Mouse (Mus musculus) hindbrain, embryonic 15.5 days (tissue): ENCODE results near the gene Rab24. TPM values are rescaled to one million over a fixed set of nuclear protein-coding genes. Genes with fewer than 3 reads are reported as not detected.
A peak's percentile ranks its signal among the peaks of the same experiment; 100 is the strongest.

Experiments
- ATAC-seq: fragments of 200-750 bp; cut with Nextera tagmentation; 2 replicates; pipeline ENCODE4 v1.8.0; 2017; ENCODE audit warnings: low read depth, moderate number of reproducible peaks, moderate TSS enrichment; ENCODE audit not compliant: low FRiP score
- H3K27ac ChIP-seq: fragments of 300-500 bp; sonication (generic); replicated peaks from 2 replicates; pipeline ENCODE4 v1.5.1; 2015; ENCODE audit warnings: mild to moderate bottlenecking, inconsistent platforms
- H3K27me3 ChIP-seq: fragments of 300-500 bp; sonication (generic); 2 replicates; pipeline ENCODE4 v1.6.1; 2015; ENCODE audit warnings: control low read depth, inconsistent platforms
- H3K36me3 ChIP-seq: fragments of 300-500 bp; sonication (generic); 2 replicates; pipeline ENCODE4 v1.6.1; 2015; ENCODE audit warnings: control low read depth, inconsistent platforms
- H3K4me1 ChIP-seq: fragments of 300-500 bp; sonication (generic); replicated peaks from 2 replicates; pipeline ENCODE4 v1.6.1; 2015; ENCODE audit warnings: control low read depth, inconsistent platforms
- H3K4me2 ChIP-seq: fragments of 300-500 bp; sonication (generic); 2 replicates; pipeline ENCODE4 v1.6.1; 2015; ENCODE audit warnings: moderate library complexity, mild to moderate bottlenecking, inconsistent platforms
- H3K4me3 ChIP-seq: fragments of 300-500 bp; sonication (generic); 2 replicates; pipeline ENCODE4 v1.5.1; 2015; ENCODE audit warnings: mild to moderate bottlenecking, inconsistent platforms
- H3K9ac ChIP-seq: fragments of 300-500 bp; sonication (generic); 2 replicates; pipeline ENCODE4 v1.6.1; 2015; ENCODE audit warnings: inconsistent platforms
- H3K9me3 ChIP-seq: fragments of 300-500 bp; sonication (generic); 2 replicates; pipeline ENCODE4 v1.6.1; 2016; ENCODE audit warnings: control low read depth, inconsistent platforms
- WGBS: fragments of 180-500 bp; shearing (Covaris S2); methylation state at CpG from one replicate; pipeline ENCODE4 v1.1.7; 2015; 5-methylcytosine and 5-hydroxymethylcytosine counted together
- polyA plus RNA-seq: library from polyadenylated mRNA; unstranded; fragments of >200 nt; fragmentation: Nextera tagmentation; extraction: Ambion mirVana; gene quantifications from 2 replicates; pipeline ENCODE4 v1.2.1, GENCODE M21; 2015

Gene Rab24
- polyA plus RNA-seq: 103 and 108 TPM in 2 replicates

DNA sequence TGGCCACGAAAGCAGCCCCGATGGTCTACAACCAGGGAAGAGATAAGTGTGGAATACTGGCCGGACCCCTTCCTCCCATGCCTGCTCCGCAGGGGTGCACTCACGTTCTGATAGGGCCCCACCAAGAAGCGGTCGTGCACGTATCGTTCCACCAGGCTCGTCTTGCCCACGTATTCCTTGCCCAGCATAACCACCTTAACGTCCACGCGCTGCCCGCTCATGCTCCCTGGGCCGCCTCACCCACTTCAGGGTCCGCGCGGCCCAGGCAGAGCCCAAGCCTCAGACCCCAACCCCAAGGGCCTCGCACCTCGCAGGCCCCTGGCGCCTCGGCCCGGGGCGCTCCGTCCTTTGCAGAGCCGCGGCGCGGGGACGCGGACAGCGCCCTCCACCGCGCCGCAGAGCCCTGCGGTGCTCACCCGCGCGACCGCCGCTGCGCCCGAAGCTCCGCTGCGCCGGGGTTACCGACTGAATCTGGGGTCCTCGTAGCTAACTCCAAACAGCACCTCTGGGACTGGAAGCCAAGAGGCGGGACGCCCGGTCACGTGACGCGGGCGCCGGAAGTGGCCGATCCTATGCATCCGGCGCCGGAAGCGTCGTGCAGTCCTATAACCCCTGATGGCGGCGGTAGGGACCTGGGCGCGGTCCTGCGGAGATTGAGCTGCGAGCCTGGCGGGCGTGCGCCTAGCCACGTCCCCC is at the start of gene Rab24:
TSS of gene Rab24 (minus strand) at position 513 of the 696 bp plus-strand sequence.
- peaks cover 30% of the 10 kb centered on the region for H3K4me1 ChIP-seq
- peaks cover 30% of the 10 kb centered on the region for H3K36me3 ChIP-seq
- peak within 1 kb of the TSS; percentile 96 for H3K4me2 ChIP-seq
- H3K4me3 ChIP-seq: peak within 1 kb of the TSS; percentile 99
- WGBS: under 1% methylated on average over 73 of the region's 73 CpGs
- no peaks in the 10 kb centered on the region for H3K27me3 ChIP-seq
- peak within 1 kb of the TSS; percentile 82 for H3K27ac ChIP-seq
- ATAC-seq: peak; percentile 93
- H3K9ac ChIP-seq: peak within 1 kb of the TSS; percentile 99
- H3K9me3 ChIP-seq: no peaks in the 10 kb centered on the region

DNA sequence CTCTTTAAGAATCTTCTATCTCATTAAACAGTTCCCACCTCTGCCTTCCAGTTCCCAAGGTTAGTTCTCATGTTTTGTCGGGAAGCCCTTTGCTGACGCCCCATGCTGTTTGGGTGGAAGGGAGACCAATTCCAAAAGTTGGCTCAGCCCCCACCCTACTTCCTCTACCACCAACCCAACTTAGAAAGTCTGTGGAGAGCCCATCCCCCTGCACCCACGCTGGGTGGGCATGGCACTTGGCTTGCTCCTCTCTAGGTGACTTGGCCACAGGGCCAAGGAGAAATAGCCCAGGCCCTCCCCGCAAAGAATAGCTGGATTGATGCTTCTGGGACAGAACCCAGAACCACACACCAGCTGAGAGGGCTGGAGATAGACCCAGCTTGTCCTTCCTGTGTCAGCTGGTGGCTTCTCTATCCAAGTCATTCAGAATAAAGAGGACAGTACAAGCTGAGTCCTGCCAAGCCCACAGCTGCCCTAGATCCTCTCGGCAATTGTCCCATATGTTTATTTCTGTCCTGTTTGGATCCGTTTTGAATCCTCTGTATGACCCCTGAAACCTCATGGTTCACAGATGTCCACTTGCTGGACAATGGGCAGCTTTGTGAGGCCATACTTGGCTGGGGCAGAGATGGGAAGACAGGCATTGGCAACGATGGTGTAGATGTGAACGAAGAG is 49.4 kb upstream of the Rab24 start:
- no peak overlapping the region for H3K4me3 ChIP-seq
- H3K9ac ChIP-seq: no peak overlapping the region
- H3K27ac ChIP-seq: no peak overlapping the region
- H3K9me3 ChIP-seq: no peaks in the 10 kb centered on the region
- no peak overlapping the region for H3K4me2 ChIP-seq
- no peak for ATAC-seq
- WGBS: 69% methylated on average over 8 of the region's 8 CpGs
- no peaks in the 10 kb centered on the region for H3K36me3 ChIP-seq
- 0 out of 2 replicates have a peak, but pooled peaks cover 13% of the 10 kb centered on the region for H3K27me3 ChIP-seq
- H3K4me1 ChIP-seq: no peaks in the 10 kb centered on the region

DNA sequence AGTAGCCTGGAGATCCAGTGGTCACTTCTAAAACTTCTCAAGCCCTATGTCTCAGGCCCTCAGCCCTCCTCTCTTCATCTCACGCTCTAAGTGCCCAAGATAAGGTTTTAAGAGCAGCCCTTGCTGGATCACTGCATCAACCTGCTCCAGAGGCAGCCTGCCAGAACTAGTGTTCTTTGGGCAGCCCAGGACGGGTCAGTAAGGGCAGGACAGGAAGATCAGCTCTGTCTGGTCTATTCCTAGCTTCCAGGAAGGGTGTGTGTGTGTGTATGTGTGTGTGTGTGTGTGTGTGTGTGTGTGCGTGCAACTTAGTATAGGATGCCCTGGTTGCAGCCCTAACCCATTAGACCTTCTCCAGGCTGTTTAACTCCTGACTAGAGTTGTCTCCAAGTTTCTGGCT is 48.5 kb upstream of the Rab24 start:
- 67% methylated on average over 3 of the region's 3 CpGs for WGBS
- 0 out of 2 replicates have a peak, but pooled peaks cover 11% of the 10 kb centered on the region for H3K27me3 ChIP-seq

DNA sequence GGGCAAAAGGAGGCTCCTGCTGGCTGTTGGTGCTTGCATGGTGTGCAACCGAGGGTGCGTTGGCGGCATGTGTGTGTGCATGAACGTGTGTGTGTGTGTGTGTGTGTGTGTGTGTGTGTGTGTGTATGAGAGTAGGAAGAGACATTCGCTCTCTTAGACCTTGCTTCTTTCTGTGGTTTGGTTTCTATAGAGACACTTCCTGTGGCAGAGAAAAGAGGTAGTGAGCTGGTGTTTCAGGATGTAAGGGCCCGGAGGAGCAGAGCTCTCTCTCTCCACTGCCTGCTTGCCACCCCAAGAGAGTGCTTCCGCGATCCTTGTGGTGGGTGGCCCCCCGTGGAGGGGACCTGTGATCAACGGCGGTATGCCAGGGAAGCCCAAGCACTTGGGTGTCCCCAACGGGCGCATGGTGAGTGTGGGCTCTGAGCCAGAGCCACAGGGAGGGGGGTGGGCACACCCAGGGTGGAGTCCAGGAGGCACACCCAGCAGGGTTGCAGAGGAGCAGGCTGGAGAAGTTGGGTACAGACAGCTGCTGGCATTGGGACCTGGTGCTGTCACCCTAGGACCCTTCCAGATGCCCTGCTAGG is 47.9 kb upstream of the Rab24 start, which contains the start of gene Rgs14:
TSS of gene Rgs14 (plus strand) at position 202 of the 584 bp plus-strand sequence.
- no peaks in the 10 kb centered on the region for H3K4me1 ChIP-seq
- H3K36me3 ChIP-seq: no peaks in the 10 kb centered on the region
- H3K9ac ChIP-seq: no peak within 1 kb of the TSS
- no peak within 1 kb of the TSS for H3K27ac ChIP-seq
- ATAC-seq: 0 out of 2 replicates have a peak, but pooled peaks have one; percentile 23
- 67% methylated on average over 13 of the region's 13 CpGs for WGBS
- no peaks in the 10 kb centered on the region for H3K9me3 ChIP-seq
- peak within 1 kb of the TSS; percentile 19; the same call in 1 of the 2 replicates for H3K4me2 ChIP-seq
- no peak within 1 kb of the TSS for H3K4me3 ChIP-seq
- H3K27me3 ChIP-seq: 0 out of 2 replicates have a peak, but pooled peaks cover 8% of the 10 kb centered on the region

More for the DNA sequence above, 48.5 kb upstream of the Rab24 start:
- H3K9ac ChIP-seq: no peak overlapping the region
- 0 out of 2 replicates have a peak, but pooled peaks have one; percentile 15 for ATAC-seq
- H3K36me3 ChIP-seq: no peaks in the 10 kb centered on the region
- H3K27ac ChIP-seq: no peak overlapping the region
- no peaks in the 10 kb centered on the region for H3K4me1 ChIP-seq
- no peak overlapping the region for H3K4me3 ChIP-seq
- H3K4me2 ChIP-seq: no peak overlapping the region
- no peaks in the 10 kb centered on the region for H3K9me3 ChIP-seq

DNA sequence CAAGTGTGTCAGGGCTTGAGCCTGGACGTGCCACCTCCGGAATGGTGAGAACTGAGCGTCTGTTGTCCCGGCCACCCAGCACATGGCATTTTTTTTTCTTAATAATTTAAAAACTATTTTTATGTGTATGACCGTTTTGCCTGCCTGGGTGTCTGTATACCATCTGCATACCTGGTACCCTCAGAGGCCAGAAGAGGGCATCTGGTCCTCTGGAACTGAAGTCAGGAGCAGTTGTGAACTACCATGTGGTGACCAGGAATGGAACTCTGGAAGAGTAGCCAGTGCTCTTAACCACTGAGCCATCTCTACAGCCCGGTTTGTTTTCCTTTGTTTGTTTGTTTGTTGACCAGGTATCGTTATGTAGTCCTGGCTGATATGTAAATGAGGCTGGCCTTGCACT is 46.7 kb upstream of the Rab24 start:
- Histone ChIP-seq H3K9ac (no peak overlapping the region), H3K4me2 (no peak overlapping the region), H3K4me1 (no peaks in the 10 kb centered on the region), H3K36me3 (no peaks in the 10 kb centered on the region), H3K9me3 (no peaks in the 10 kb centered on the region), H3K27me3 (0 out of 2 replicates have a peak, but pooled peaks cover 6% of the 10 kb centered on the region), H3K4me3 (no peak overlapping the region), H3K27ac (no peak overlapping the region)
- 78% methylated on average over 7 of the region's 7 CpGs for WGBS
- no peak for ATAC-seq

DNA sequence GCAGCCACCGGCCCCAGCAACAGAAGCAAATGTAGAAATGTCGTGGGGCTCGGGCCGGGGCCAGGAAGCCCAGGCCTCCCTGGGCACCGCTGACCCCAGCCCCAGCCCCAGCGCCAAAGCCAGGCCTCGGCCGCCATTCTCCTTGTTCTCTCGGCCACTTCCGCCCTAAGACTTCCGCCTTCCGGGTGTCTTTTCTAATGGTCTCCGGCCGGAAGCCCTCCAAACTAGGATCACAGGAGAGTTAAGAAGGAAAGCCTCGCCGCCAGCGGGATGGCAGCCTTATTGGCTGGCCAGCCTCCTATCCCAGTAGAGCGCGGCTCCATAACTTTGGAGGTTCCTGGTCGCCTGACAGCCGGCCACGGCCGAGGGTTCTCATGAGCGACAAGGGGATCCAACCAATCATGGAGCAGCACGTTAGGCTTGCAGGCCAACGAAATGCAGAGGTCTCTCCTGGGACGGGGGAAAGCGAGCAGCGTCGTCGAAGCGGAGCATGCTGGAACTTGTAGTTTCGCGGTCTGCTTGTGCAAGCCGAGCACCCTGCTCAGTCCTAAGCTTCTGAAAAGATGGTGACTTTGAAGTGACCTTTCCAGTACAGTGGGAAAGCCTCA is 40.8 kb upstream of the Rab24 start, which contains the start of gene Lman2:
TSS of gene Lman2 (minus strand) at position 331 of the 608 bp plus-strand sequence.
- peak; percentile 99 for ATAC-seq
- H3K9ac ChIP-seq: peak within 1 kb of the TSS; percentile 88
- H3K4me1 ChIP-seq: peaks cover 29% of the 10 kb centered on the region
- peaks cover 9% of the 10 kb centered on the region; the same call in 1 of the 2 replicates for H3K36me3 ChIP-seq
- 0% methylated on average over 35 of the region's 35 CpGs for WGBS
- peak within 1 kb of the TSS; percentile 90 for H3K4me2 ChIP-seq
- peak within 1 kb of the TSS; percentile 88 for H3K27ac ChIP-seq
- H3K4me3 ChIP-seq: peak within 1 kb of the TSS; percentile 67
- H3K27me3 ChIP-seq: 0 out of 2 replicates have a peak, but pooled peaks cover 2% of the 10 kb centered on the region
- H3K9me3 ChIP-seq: no peaks in the 10 kb centered on the region

DNA sequence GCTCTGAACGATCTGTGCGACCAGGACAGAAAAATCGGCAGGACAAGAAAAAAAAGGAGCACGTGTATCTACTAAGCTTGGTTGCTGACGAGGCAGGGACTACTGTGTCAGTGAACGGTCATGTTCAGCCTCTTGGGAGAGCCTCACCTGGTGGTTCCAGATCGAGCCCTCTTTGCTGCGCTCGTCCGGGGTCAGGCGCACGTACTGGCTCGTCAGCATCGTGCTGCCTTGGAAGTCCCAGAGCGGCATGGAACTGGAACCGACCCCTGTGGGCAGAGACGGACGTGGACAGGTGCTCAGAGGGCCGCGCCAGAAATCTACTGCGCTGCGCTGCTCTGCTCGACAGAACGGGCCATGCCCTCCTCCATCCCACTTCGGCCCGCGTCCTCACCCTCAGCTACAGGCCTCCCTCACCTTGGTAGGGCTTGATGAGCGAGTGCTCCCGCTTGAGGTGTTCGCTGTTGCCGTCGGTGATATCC is 40.3 kb upstream of the Rab24 start:
- Histone ChIP-seq H3K4me2 (peak overlapping the region; percentile 90), H3K27ac (peak overlapping the region; percentile 88), H3K4me3 (peak overlapping the region; percentile 67), H3K4me1 (peaks cover 29% of the 10 kb centered on the region), H3K36me3 (peaks cover 11% of the 10 kb centered on the region; the same call in 1 of the 2 replicates), H3K27me3 (0 out of 2 replicates have a peak, but pooled peaks cover 2% of the 10 kb centered on the region), H3K9ac (peak overlapping the region; percentile 88), H3K9me3 (no peaks in the 10 kb centered on the region)
- WGBS: 1% methylated on average over 32 of the region's 32 CpGs
- ATAC-seq: peak; percentile 45; the same call in 1 of the 2 replicates

DNA sequence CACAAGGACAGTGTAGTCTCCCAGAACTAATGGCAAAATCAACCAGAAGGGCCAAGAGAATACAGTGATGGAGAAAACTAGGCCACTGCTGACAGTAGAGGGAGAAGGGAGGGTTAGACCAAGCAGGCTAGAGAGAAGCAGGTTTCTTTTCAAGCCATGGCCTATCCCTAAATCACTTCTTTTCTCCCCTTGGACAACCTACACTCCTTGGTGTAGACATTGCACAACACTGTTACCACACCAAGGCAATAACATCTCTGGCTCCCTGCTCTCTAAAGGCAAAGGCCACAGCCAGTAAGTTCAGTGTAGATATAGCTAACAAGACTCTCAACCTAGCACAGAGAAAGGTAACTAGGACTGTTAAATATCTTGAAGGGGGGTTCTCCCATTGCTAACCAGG is 39.4 kb upstream of the Rab24 start:
- 0 out of 2 replicates have a peak, but pooled peaks cover 2% of the 10 kb centered on the region for H3K27me3 ChIP-seq
- H3K9ac ChIP-seq: peak overlapping the region; percentile 88
- no peak overlapping the region for H3K27ac ChIP-seq
- peak overlapping the region; percentile 90 for H3K4me2 ChIP-seq
- no peaks in the 10 kb centered on the region for H3K9me3 ChIP-seq
- peak overlapping the region; percentile 67 for H3K4me3 ChIP-seq
- H3K36me3 ChIP-seq: peaks cover 12% of the 10 kb centered on the region
- ATAC-seq: no peak
- peaks cover 29% of the 10 kb centered on the region for H3K4me1 ChIP-seq

DNA sequence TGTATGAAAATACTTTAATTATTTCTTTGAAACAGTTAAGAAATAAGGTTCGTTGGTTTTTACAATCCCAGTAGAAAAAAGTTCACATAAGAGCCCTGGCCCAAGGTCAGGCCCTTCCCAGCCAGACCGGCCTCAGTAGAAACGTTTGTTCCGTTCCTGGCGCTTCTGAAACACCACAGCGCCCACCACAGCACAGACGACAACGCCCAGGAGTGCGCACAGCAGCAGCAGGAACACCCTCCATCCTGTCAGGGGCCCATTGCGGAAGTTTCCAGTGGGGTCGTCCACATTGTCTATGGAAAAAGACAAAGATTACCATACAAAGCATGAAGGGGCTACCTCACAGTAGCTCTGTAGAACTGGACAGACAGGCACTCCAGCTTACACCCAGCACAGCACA is 25.0 kb upstream of the Rab24 start:
- Histone ChIP-seq H3K27ac (no peak overlapping the region), H3K4me1 (no peaks in the 10 kb centered on the region), H3K4me2 (no peak overlapping the region), H3K9me3 (no peaks in the 10 kb centered on the region), H3K9ac (no peak overlapping the region), H3K4me3 (no peak overlapping the region), H3K36me3 (peaks cover 73% of the 10 kb centered on the region), H3K27me3 (no peaks in the 10 kb centered on the region)
- 90% methylated on average over 11 of the region's 11 CpGs for WGBS
- 0 out of 2 replicates have a peak, but pooled peaks have one; percentile 27 for ATAC-seq

DNA sequence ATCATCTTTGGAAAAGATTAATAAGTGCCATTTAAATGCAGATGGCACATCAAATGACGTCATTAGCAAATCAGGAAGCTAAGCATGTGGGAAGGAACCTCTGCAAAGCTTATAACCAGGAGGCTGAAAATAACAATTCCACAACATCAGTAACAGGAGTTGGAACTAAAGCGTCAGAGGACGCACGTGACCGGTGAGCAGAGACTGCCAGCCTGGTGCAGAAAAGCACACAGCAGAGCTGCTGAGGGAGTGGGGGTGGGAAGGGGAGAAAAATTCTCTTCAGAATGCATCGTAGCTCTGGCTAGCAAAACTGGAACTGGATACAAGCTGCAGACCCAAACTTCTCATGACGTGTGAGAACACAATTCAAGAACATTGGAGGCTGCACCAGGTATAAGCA is 22.5 kb upstream of the Rab24 start:
- WGBS: 88% methylated on average over 7 of the region's 7 CpGs
- peaks cover 54% of the 10 kb centered on the region for H3K36me3 ChIP-seq
- ATAC-seq: no peak

DNA sequence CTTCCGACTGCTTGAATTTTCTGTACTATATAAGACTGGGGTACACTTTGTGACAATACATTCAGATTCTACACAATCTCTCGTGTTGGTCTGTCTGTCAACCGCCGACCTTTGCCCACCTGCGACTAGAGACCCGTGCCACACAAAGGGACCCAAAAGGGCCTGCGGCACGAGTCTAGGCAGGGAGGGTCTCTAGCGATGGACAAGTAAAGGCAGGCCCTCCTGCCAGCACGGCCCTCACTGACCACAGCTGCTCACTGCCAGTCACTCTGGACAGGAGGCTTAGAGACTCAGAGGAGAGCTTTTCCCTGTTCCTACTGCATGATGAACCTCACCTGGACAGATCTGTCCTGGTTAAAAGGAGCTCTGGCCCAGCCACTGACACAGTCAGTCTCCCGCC is 20.7 kb upstream of the Rab24 start:
- Histone ChIP-seq H3K36me3 (peaks cover 39% of the 10 kb centered on the region), H3K9me3 (no peaks in the 10 kb centered on the region), H3K27me3 (no peaks in the 10 kb centered on the region), H3K27ac (no peak overlapping the region), H3K4me3 (no peak overlapping the region), H3K4me2 (no peak overlapping the region), H3K4me1 (no peaks in the 10 kb centered on the region), H3K9ac (no peak overlapping the region)
- ATAC-seq: no peak
- 45% methylated on average over 11 of the region's 11 CpGs for WGBS

More for the DNA sequence above, 22.5 kb upstream of the Rab24 start:
- Histone ChIP-seq H3K9me3 (no peaks in the 10 kb centered on the region), H3K27me3 (no peaks in the 10 kb centered on the region), H3K9ac (no peak overlapping the region), H3K4me2 (no peak overlapping the region), H3K4me3 (no peak overlapping the region), H3K4me1 (no peaks in the 10 kb centered on the region), H3K27ac (no peak overlapping the region)
